Mouse (Mus musculus) CH12.LX (cell line): Measurements from ENCODE around the gene Hmcn1. TPM values are rescaled to one million over a fixed set of nuclear protein-coding genes. Genes with fewer than 3 reads are reported as not detected.

Experiments
- DNase-seq: peaks from one replicate; pipeline ENCODE4 v3.0.0-alpha.2; 2013; ENCODE audit errors: extremely low read depth
- H3K27ac ChIP-seq: 2 replicates; pipeline ENCODE4 v1.5.1; 2012; ENCODE audit warnings: low read depth, mild to moderate bottlenecking, control low read depth, moderate library complexity; ENCODE audit not compliant: insufficient read depth
- H3K27me3 ChIP-seq: replicated peaks from 2 replicates; pipeline ENCODE3; 2012; ENCODE audit warnings: inconsistent platforms
- H3K36me3 ChIP-seq, 2 experiments: replicated peaks in 1 of 2; 2 replicates each; pipeline versions ENCODE3 to v1.6.1; 2012; ENCODE audit warnings: inconsistent platforms in 1 of 2, low read length in 1 of 2, mild to moderate bottlenecking in 1 of 2, mixed read lengths in 1 of 2, moderate library complexity in 1 of 2; ENCODE audit not compliant: control insufficient read depth in 1 of 2, insufficient read depth in 1 of 2
- H3K4me1 ChIP-seq, 2 experiments: 2 replicates each; pipeline ENCODE4 v1.6.1; 2012; ENCODE audit warnings: inconsistent platforms in 1 of 2, moderate library complexity in 1 of 2; ENCODE audit not compliant: insufficient read depth in 2 of 2, control insufficient read depth in 1 of 2
- H3K4me2 ChIP-seq: 2 replicates; pipeline ENCODE4 v1.6.1; 2012; ENCODE audit warnings: low read depth, mild to moderate bottlenecking, control low read depth; ENCODE audit not compliant: poor library complexity, insufficient read depth, severe bottlenecking
- H3K4me3 ChIP-seq, 3 experiments: fragments of 150-350 bp in 1 of 3; sonication (generic) in 1 of 3; replicated peaks in 1 of 3; 2 replicates each; pipeline versions ENCODE3 to v1.5.1; 2011 to 2012; ENCODE audit warnings: low read depth in 2 of 3, low read length in 2 of 3, mild to moderate bottlenecking in 2 of 3, moderate library complexity in 2 of 3, control low read depth in 1 of 3, improper control_type of control experiment in 1 of 3, inconsistent platforms in 1 of 3, mixed read lengths in 1 of 3; ENCODE audit not compliant: poor library complexity in 1 of 3
- H3K79me2 ChIP-seq: replicated peaks from 2 replicates; pipeline ENCODE4 v1.6.1; 2012; ENCODE audit warnings: mild to moderate bottlenecking, moderate library complexity; ENCODE audit not compliant: control insufficient read depth, poor library complexity, insufficient read depth, severe bottlenecking; ENCODE audit errors: extremely low read depth
- H3K9ac ChIP-seq: 2 replicates; pipeline ENCODE4 v1.6.1; 2012; ENCODE audit warnings: low read depth, mild to moderate bottlenecking, control low read depth, moderate library complexity; ENCODE audit not compliant: insufficient read depth
- H3K9me3 ChIP-seq: replicated peaks from 2 replicates; pipeline ENCODE3; 2012; ENCODE audit warnings: low read length, inconsistent platforms, mixed read lengths
- BHLHE40 ChIP-seq: IDR thresholded peaks from 2 replicates; pipeline ENCODE4 v1.6.1; 2011; ENCODE audit warnings: mild to moderate bottlenecking, low read depth, low read length, improper control_type of control experiment
- CHD1 ChIP-seq: IDR thresholded peaks from 2 replicates; pipeline ENCODE4 v1.6.1; 2012; ENCODE audit warnings: low read depth, low read length, improper control_type of control experiment, inconsistent platforms
- CHD2 ChIP-seq: IDR thresholded peaks from 2 replicates; pipeline ENCODE4 v1.6.1; 2011; ENCODE audit warnings: low read length, improper control_type of control experiment
- CTCF ChIP-seq, 2 experiments: IDR thresholded peaks in 1 of 2; conservative IDR thresholded peaks in 1 of 2; 2 replicates each; pipeline ENCODE4 v1.5.1; 2011 to 2012; ENCODE audit warnings: low read depth in 2 of 2, low read length in 2 of 2, improper control_type of control experiment in 1 of 2, inconsistent platforms in 1 of 2, mild to moderate bottlenecking in 1 of 2, moderate library complexity in 1 of 2
- E2F4 ChIP-seq: IDR thresholded peaks from 2 replicates; pipeline ENCODE4 v1.6.1; 2011; ENCODE audit warnings: low read depth, low read length, improper control_type of control experiment; ENCODE audit not compliant: insufficient replicate concordance
- EP300 ChIP-seq: IDR thresholded peaks from 2 replicates; pipeline ENCODE4 v1.6.1; 2011; ENCODE audit warnings: low read length, improper control_type of control experiment
- ETS1 ChIP-seq: conservative IDR thresholded peaks from 2 replicates; pipeline ENCODE4 v1.6.1; 2012; ENCODE audit warnings: low read depth, mild to moderate bottlenecking, inconsistent platforms, low read length, improper control_type of control experiment, moderate library complexity
- GABPA ChIP-seq: IDR thresholded peaks from 2 replicates; pipeline ENCODE4 v1.6.1; 2012; ENCODE audit warnings: low read depth, low read length, improper control_type of control experiment, inconsistent platforms; ENCODE audit not compliant: insufficient replicate concordance
- HCFC1 ChIP-seq: IDR thresholded peaks from 2 replicates; pipeline ENCODE4 v1.6.1; 2012; ENCODE audit warnings: low read depth, mild to moderate bottlenecking, inconsistent platforms, low read length, improper control_type of control experiment
- IRF4 ChIP-seq: IDR thresholded peaks from 2 replicates; pipeline ENCODE4 v1.6.1; 2014; ENCODE audit warnings: low read depth, mild to moderate bottlenecking, inconsistent platforms, low read length, improper control_type of control experiment
- JUN ChIP-seq: IDR thresholded peaks from 2 replicates; pipeline ENCODE4 v1.6.1; 2011; ENCODE audit warnings: low read depth, mild to moderate bottlenecking, low read length, improper control_type of control experiment, moderate library complexity; ENCODE audit not compliant: insufficient read depth
- JUND ChIP-seq: conservative IDR thresholded peaks from 2 replicates; pipeline ENCODE4 v1.6.1; 2011; ENCODE audit warnings: low read depth, low read length, improper control_type of control experiment
- MAX ChIP-seq: IDR thresholded peaks from 2 replicates; pipeline ENCODE4 v1.6.1; 2011; ENCODE audit warnings: low read length, improper control_type of control experiment
- MEF2A ChIP-seq: IDR thresholded peaks from 2 replicates; pipeline ENCODE4 v1.6.1; 2014; ENCODE audit warnings: low read depth, mild to moderate bottlenecking, inconsistent platforms, low read length, improper control_type of control experiment, borderline replicate concordance
- MXI1 ChIP-seq: IDR thresholded peaks from 2 replicates; pipeline ENCODE4 v1.6.1; 2011; ENCODE audit warnings: mild to moderate bottlenecking, low read depth, low read length, improper control_type of control experiment
- MYC ChIP-seq: IDR thresholded peaks from 2 replicates; pipeline ENCODE4 v1.6.1; 2011; ENCODE audit warnings: low read depth, mild to moderate bottlenecking, improper control_type of control experiment, low read length
- NELFE ChIP-seq: IDR thresholded peaks from 2 replicates; pipeline ENCODE4 v1.6.1; 2011; ENCODE audit warnings: low read depth, low read length, improper control_type of control experiment
- PAX5 ChIP-seq: IDR thresholded peaks from 2 replicates; pipeline ENCODE4 v1.6.1; 2012; ENCODE audit warnings: low read length, inconsistent platforms, mixed read lengths
- POLR2AphosphoS2 ChIP-seq: IDR thresholded peaks from 2 replicates; pipeline ENCODE4 v1.6.1; 2011; ENCODE audit warnings: low read depth, low read length, improper control_type of control experiment
- SMC3 ChIP-seq: IDR thresholded peaks from 2 replicates; pipeline ENCODE4 v1.6.1; 2011; ENCODE audit warnings: low read depth, low read length, improper control_type of control experiment
- TBP ChIP-seq: conservative IDR thresholded peaks from 2 replicates; pipeline ENCODE4 v1.6.1; 2011; ENCODE audit warnings: low read depth, low read length, improper control_type of control experiment
- TCF12 ChIP-seq: IDR thresholded peaks from 2 replicates; pipeline ENCODE4 v1.6.1; 2014; ENCODE audit warnings: low read depth, mild to moderate bottlenecking, inconsistent platforms, low read length, improper control_type of control experiment
- UBTF ChIP-seq: IDR thresholded peaks from 2 replicates; pipeline ENCODE4 v1.6.1; 2012; ENCODE audit warnings: low read depth, mild to moderate bottlenecking, inconsistent platforms, low read length, improper control_type of control experiment, moderate library complexity
- USF1 ChIP-seq: IDR thresholded peaks from 2 replicates; pipeline ENCODE4 v1.6.1; 2014; ENCODE audit warnings: low read depth, mild to moderate bottlenecking, inconsistent platforms, low read length, improper control_type of control experiment
- ZKSCAN1 ChIP-seq: IDR thresholded peaks from 2 replicates; pipeline ENCODE4 v1.6.1; 2012; ENCODE audit warnings: low read depth, inconsistent platforms, low read length, improper control_type of control experiment, borderline replicate concordance
- ZNF384 ChIP-seq: IDR thresholded peaks from 2 replicates; pipeline ENCODE4 v1.6.1; 2012; ENCODE audit warnings: low read depth, low read length, improper control_type of control experiment, inconsistent platforms
- dilution Hi-C: fragments of 300-500 bp; cut with MboI; formaldehyde crosslinking; loops from 2 replicates; pipeline ENCODE4 v1.14.3; 2020; ENCODE audit warnings: low sequenced_read_pairs; ENCODE audit not compliant: extremely low pct_unique_long_range_greater_than_20kb, extremely low pct_ligation_motif_present
- in situ Hi-C: fragments of 300-500 bp; cut with MboI; formaldehyde crosslinking; loops from 3 replicates; pipeline ENCODE4 v1.14.3; 2019; ENCODE audit warnings: low sequenced_read_pairs, low pct_ligation_motif_present, low pct_unique_long_range_greater_than_20kb, mixed read lengths
- polyA plus RNA-seq: library from polyadenylated mRNA; unstranded; fragments of >175 nt; gene quantifications from 2 replicates; pipeline ENCODE4 v1.2.1, GENCODE M21; 2012; ENCODE audit warnings: low read depth; ENCODE audit not compliant: insufficient read length
- total RNA-seq, 2 experiments: library from RNA; depleted of rRNA; stranded (reverse); fragments of 300-350 nt in 1 of 2; fragments of >200 nt in 1 of 2; gene quantifications; 2 replicates each; pipeline ENCODE4 v1.2.3; 2012 to 2014

Hmcn1 gene
- total and polyA plus RNA-seq, 3 experiments: under 0.01 to 0.04 (median 0.01) TPM

GRCm38 (mm10) chr1:150743097-150743843 lies 250.0 kb downstream of the Hmcn1 start:
- Histone ChIP-seq H3K9me3 (no peaks in the 10 kb centered on the region), H3K79me2 (no peaks in the 10 kb centered on the region), H3K9ac (no peak overlapping the region), H3K4me2 (no peak overlapping the region), H3K27ac (no peak overlapping the region), H3K4me1 (no peaks in the 10 kb centered on the region), H3K4me3 (no peak overlapping the region), H3K27me3 (no peaks in the 10 kb centered on the region), H3K36me3 (no peaks in the 10 kb centered on the region)
- no peak for DNase-seq
- in situ Hi-C loops (no loop called here), dilution Hi-C loops (no loop called here)
- no peak for TF ChIP-seq POLR2AphosphoS2
- no peak for TF ChIP-seq E2F4
- no peak for TF ChIP-seq JUN
- TF ChIP-seq MYC: no peak
- no peak for TF ChIP-seq CHD2
- no peak for TF ChIP-seq CHD1
- TF ChIP-seq MEF2A: no peak
- no peak for TF ChIP-seq TBP
- TF ChIP-seq ZKSCAN1: no peak
- TF ChIP-seq USF1: no peak
- no peak for TF ChIP-seq BHLHE40
- no peak for TF ChIP-seq TCF12
- TF ChIP-seq IRF4: no peak
- no peak for TF ChIP-seq NELFE
- no peak for TF ChIP-seq MAX
- no peak for TF ChIP-seq UBTF

- Histone ChIP-seq H3K4me2 (no peak overlapping the region), H3K27me3 (no peaks in the 10 kb centered on the region)
- TF ChIP-seq CTCF (conservative IDR thresholded peaks at IDR 0.05 in 1 of 2, IDR thresholded peaks at IDR 0.05 in 1 of 2; ENCODE audit: low read depth in 2 of 2, low read length in 2 of 2) (no peak), IRF4 (no peak), POLR2AphosphoS2 (no peak), E2F4 (no peak), USF1 (no peak), CHD1 (no peak), EP300 (no peak), PAX5 (no peak), SMC3 (no peak), BHLHE40 (no peak), GABPA (no peak), ZKSCAN1 (no peak), JUND (no peak), ZNF384 (no peak), MXI1 (no peak), ETS1 (no peak), TBP (no peak), HCFC1 (no peak), MEF2A (no peak)
- TF ChIP-seq, all 38 proteins: peak for 0
- no peak for DNase-seq
- Histone ChIP-seq H3K27ac (no peak overlapping the region), H3K9me3 (no peaks in the 10 kb centered on the region), H3K4me3 (no peak overlapping the region), H3K9ac (no peak overlapping the region), H3K79me2 (no peaks in the 10 kb centered on the region), H3K4me1 (no peaks in the 10 kb centered on the region), H3K36me3 (no peaks in the 10 kb centered on the region)
- dilution Hi-C loops (no loop called here), in situ Hi-C loops (no loop called here)
Observed at GRCm38 (mm10) chr1:150742376-150743087, 250.7 kb downstream of the Hmcn1 start.
